Mouse (Mus musculus) stomach, embryonic 16.5 days (tissue): ENCODE data around the gene Paqr8. TPM values are rescaled to one million over a fixed set of nuclear protein-coding genes. Genes with fewer than 3 reads are reported as not detected.

Experiments used
- ATAC-seq: fragments of 200-750 bp; cut with Nextera tagmentation; 2 replicates; pipeline ENCODE4 v1.8.0; 2017; ENCODE audit warnings: moderate number of reproducible peaks, moderate TSS enrichment; ENCODE audit not compliant: insufficient read depth, low FRiP score
- H3K27ac ChIP-seq: fragments of 300-500 bp; sonication (generic); 2 replicates; pipeline ENCODE4 v1.5.1; 2014; ENCODE audit warnings: low read length
- H3K27me3 ChIP-seq: fragments of 300-500 bp; sonication (generic); 2 replicates; pipeline ENCODE4 v1.6.1; 2014; ENCODE audit warnings: low read length, control low read depth, mixed read lengths; ENCODE audit not compliant: control insufficient read depth, insufficient read depth
- H3K36me3 ChIP-seq: fragments of 300-500 bp; sonication (generic); 2 replicates; pipeline ENCODE4 v1.6.1; 2014; ENCODE audit warnings: low read length; ENCODE audit not compliant: control insufficient read depth, insufficient read depth
- H3K4me1 ChIP-seq: fragments of 300-500 bp; sonication (generic); 2 replicates; pipeline ENCODE4 v1.6.1; 2014; ENCODE audit warnings: low read length, control low read depth, mixed read lengths; ENCODE audit not compliant: control insufficient read depth, insufficient read depth
- H3K4me2 ChIP-seq: fragments of 300-500 bp; sonication (generic); 2 replicates; pipeline ENCODE4 v1.6.1; 2014; ENCODE audit warnings: low read depth, low read length, mixed read lengths
- H3K4me3 ChIP-seq: fragments of 300-500 bp; sonication (generic); replicated peaks from 2 replicates; pipeline ENCODE4 v1.5.1; 2014; ENCODE audit warnings: mild to moderate bottlenecking, low read length
- H3K9ac ChIP-seq: fragments of 300-500 bp; sonication (generic); 2 replicates; pipeline ENCODE4 v1.6.1; 2014; ENCODE audit warnings: low read length
- H3K9me3 ChIP-seq: fragments of 300-500 bp; sonication (generic); replicated peaks from 2 replicates; pipeline ENCODE4 v1.6.1; 2016; ENCODE audit warnings: low read length, control low read depth; ENCODE audit not compliant: control insufficient read depth
- WGBS: fragments of 180-500 bp; shearing (Covaris S2); extraction: QIAGEN DNeasy Blood & Tissue Kit; methylation state at CpG from one replicate; pipeline ENCODE4 v1.1.7; 2014; 5-methylcytosine and 5-hydroxymethylcytosine counted together
- polyA plus RNA-seq: library from polyadenylated mRNA; unstranded; fragments of >200 nt; fragmentation: Nextera tagmentation; extraction: Ambion mirVana; gene quantifications from 2 replicates; pipeline ENCODE4 v1.2.1, GENCODE M21; 2015

Paqr8 gene
- polyA plus RNA-seq, 1 experiment from 2014 or later = 14.6 TPM

DNA sequence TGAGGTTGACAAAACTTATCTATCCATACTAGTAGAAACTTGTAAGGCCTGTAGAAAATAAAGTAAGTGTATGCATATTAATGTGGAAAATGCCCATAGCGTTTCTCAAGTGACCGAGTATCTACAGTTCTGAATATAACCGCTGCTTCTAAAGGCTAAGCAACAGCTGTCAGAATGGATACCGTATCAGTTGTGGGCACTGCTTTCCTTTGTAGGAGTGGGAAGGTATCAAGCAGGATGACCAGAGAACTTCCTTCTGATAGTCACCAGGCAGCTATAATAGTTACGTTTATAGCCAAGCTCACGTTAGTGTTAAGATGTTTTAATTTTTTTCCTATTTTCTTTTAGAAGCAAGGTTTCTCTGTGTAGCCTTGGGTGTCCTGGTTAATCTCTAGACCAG, 83.0 kb downstream of the Paqr8 start:
- H3K27ac ChIP-seq = no peak overlapping the region
- no peaks in the 10 kb centered on the region for H3K36me3 ChIP-seq
- no peak overlapping the region for H3K4me2 ChIP-seq
- no peaks in the 10 kb centered on the region for H3K4me1 ChIP-seq
- ATAC-seq = no peak
- no peaks in the 10 kb centered on the region for H3K9me3 ChIP-seq
- H3K9ac ChIP-seq = no peak overlapping the region
- 86% methylated on average over 6 of the region's 6 CpGs for WGBS
- no peaks in the 10 kb centered on the region for H3K27me3 ChIP-seq
- H3K4me3 ChIP-seq = no peak overlapping the region

DNA sequence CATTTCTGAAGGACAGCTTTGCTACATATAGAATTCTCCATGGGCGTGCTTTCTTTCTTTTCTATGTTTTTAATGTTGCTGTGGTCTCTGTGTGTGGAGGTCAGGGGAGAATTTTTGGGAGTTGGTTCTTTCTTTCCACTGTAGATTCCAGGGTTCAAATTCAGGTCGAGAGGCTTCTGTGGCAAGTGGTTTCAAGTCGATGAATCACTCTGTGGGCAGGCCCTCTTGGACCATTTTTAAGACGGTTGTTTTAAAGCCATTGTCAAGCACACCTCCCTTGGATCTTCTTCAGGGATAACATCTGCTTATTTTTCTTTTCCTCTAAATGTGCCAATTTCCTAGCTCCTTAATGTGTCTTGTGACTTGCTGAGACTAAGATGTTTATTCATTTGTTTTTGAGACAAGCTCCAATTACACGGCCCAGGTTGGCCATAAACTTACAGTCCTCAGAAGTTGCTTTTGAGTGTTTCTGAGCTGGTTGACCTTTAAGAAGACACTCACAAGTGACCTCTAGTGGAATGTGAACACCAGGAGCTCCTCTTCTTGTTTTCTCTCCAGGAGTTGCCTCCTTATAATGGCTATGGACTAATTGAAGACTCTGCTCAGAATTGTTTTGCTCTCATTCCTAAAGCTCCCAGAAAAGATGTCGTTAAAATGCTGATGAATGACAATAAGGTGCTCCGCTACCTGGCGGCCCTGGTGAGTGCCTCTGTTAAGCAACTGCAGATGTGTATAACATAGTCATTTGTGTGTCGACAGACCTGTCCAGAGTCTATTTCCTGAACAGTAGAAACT, 84.1 kb downstream of the Paqr8 start:
- no peaks in the 10 kb centered on the region for H3K9me3 ChIP-seq
- H3K4me3 ChIP-seq = no peak overlapping the region
- H3K4me2 ChIP-seq = no peak overlapping the region
- WGBS = 63% methylated on average over 9 of the region's 9 CpGs
- H3K36me3 ChIP-seq = no peaks in the 10 kb centered on the region
- ATAC-seq = no peak
- H3K27me3 ChIP-seq = no peaks in the 10 kb centered on the region
- H3K4me1 ChIP-seq = no peaks in the 10 kb centered on the region
- H3K27ac ChIP-seq = no peak overlapping the region
- no peak overlapping the region for H3K9ac ChIP-seq

GRCm38 (mm10) chr1:20980553-20980952, 90.1 kb downstream of the Paqr8 start:
- no peaks in the 10 kb centered on the region for H3K27me3 ChIP-seq
- 77% methylated on average over 1 of the region's 1 CpGs for WGBS
- no peak overlapping the region for H3K4me3 ChIP-seq
- H3K9me3 ChIP-seq = no peaks in the 10 kb centered on the region
- no peak overlapping the region for H3K4me2 ChIP-seq
- no peak overlapping the region for H3K27ac ChIP-seq
- no peak overlapping the region for H3K9ac ChIP-seq
- ATAC-seq = no peak
- H3K36me3 ChIP-seq = no peaks in the 10 kb centered on the region
- H3K4me1 ChIP-seq = no peaks in the 10 kb centered on the region

DNA sequence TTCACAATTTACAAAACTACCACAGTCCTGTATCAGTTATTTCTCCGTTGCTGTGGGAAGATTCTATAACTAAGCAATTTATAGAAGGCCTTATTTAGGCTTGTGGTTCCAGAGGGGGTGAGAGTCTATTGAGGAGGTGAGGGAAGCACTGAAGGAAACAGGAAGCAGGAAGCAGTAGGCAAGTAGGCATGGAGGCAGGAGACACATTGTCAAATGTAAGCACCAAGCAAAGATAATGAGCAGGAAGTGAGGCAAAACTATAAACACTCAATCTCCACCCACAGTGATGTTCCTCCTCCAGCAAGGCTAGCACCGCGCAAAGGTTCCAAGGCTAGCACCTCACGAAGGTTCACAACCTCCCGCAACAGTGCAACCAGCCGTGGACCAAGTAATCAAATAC, 91.4 kb downstream of the Paqr8 start:
- ATAC-seq = no peak
- H3K36me3 ChIP-seq = no peaks in the 10 kb centered on the region
- H3K9ac ChIP-seq = no peak overlapping the region
- H3K27ac ChIP-seq = no peak overlapping the region
- H3K4me3 ChIP-seq = no peak overlapping the region
- no peak overlapping the region for H3K4me2 ChIP-seq
- H3K9me3 ChIP-seq = no peaks in the 10 kb centered on the region
- no peaks in the 10 kb centered on the region for H3K4me1 ChIP-seq
- no peaks in the 10 kb centered on the region for H3K27me3 ChIP-seq
- WGBS = 91% methylated on average over 6 of the region's 6 CpGs

- 70% methylated on average over 2 of the region's 2 CpGs for WGBS
- ATAC-seq = no peak
- no peaks in the 10 kb centered on the region for H3K9me3 ChIP-seq
Measured at GRCm38 (mm10) chr1:20984103-20984502, 93.7 kb downstream of the Paqr8 start.

GRCm38 (mm10) chr1:20984582-20984981, 94.2 kb downstream of the Paqr8 start:
- Histone ChIP-seq H3K4me2 (no peak overlapping the region), H3K36me3 (no peaks in the 10 kb centered on the region), H3K4me1 (no peaks in the 10 kb centered on the region), H3K4me3 (no peak overlapping the region), H3K9me3 (no peaks in the 10 kb centered on the region), H3K27me3 (no peaks in the 10 kb centered on the region), H3K27ac (no peak overlapping the region), H3K9ac (no peak overlapping the region)
- WGBS = 66% methylated on average over 4 of the region's 4 CpGs
- no peak for ATAC-seq

More at GRCm38 (mm10) chr1:20984103-20984502, 93.7 kb downstream of the Paqr8 start:
- H3K4me2 ChIP-seq = no peak overlapping the region
- no peak overlapping the region for H3K4me3 ChIP-seq
- H3K9ac ChIP-seq = no peak overlapping the region
- no peak overlapping the region for H3K27ac ChIP-seq
- no peaks in the 10 kb centered on the region for H3K4me1 ChIP-seq
- no peaks in the 10 kb centered on the region for H3K27me3 ChIP-seq
- no peaks in the 10 kb centered on the region for H3K36me3 ChIP-seq

DNA sequence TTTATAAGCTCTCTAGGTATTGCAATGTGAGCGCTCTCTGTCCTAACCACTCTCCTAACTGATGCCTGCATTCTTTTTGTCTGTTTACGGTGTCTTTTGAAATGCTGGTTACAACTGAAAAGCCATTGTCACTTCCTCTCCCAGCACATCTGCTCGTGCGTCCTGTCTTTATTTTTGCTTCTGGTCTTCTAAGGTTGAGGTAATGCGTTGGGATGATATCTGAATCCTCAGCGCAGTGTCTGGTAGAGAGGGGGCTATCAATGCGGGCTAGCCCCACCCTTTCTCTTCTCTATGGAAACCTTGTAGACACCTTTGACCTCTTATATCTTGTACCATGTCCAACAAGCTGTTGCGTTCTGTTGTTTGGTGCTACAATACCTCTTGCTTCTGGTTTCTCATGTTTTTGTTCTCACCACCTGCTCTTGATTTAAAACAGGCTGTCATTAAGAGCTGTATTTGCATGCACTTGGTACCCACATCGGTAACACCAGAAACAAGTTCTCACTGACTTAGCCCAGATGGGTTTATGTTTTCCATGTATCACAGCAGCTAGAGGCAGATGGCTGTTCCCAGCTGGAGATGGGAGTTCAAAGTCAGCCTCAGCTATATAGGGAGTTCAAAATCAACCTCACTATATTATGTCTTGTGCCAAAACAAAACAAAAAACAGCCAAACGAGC, 96.1 kb downstream of the Paqr8 start:
- H3K4me1 ChIP-seq = no peaks in the 10 kb centered on the region
- ATAC-seq = no peak
- no peaks in the 10 kb centered on the region for H3K36me3 ChIP-seq
- no peak overlapping the region for H3K4me3 ChIP-seq
- 65% methylated on average over 10 of the region's 10 CpGs for WGBS
- no peak overlapping the region for H3K27ac ChIP-seq
- no peak overlapping the region for H3K4me2 ChIP-seq
- no peak overlapping the region for H3K9ac ChIP-seq
- H3K27me3 ChIP-seq = no peaks in the 10 kb centered on the region
- no peaks in the 10 kb centered on the region for H3K9me3 ChIP-seq

Other genes starting within 250 kb of the Paqr8 start
- gene Il17a, start 159.7 kb upstream of the Paqr8 start, polyA plus RNA-seq = not detected in 2 replicates
- not detected in 2 replicates for gene Il17f, start 100.0 kb upstream of the Paqr8 start, polyA plus RNA-seq
- gene Mcm3, start 70.3 kb upstream of the Paqr8 start, polyA plus RNA-seq = 99.9 and 121 TPM in 2 replicates
- gene Efhc1, start 61.0 kb downstream of the Paqr8 start, polyA plus RNA-seq = 2.5 and 3.4 TPM in 2 replicates
- 5.6 and 5.8 TPM in 2 replicates for gene Tram2, start 188.6 kb downstream of the Paqr8 start, polyA plus RNA-seq